Mouse (Mus musculus) heart, postnatal 25 days (tissue): ENCODE results near the gene Bag3. TPM values are rescaled to one million over a fixed set of nuclear protein-coding genes. Genes with fewer than 3 reads are reported as not detected.
A peak's percentile ranks its signal among the peaks of the same experiment; 100 is the strongest.

Experiments
- DNase-seq: peaks from one replicate; pipeline ENCODE4 v3.0.0; 2022; ENCODE audit warnings: low spot score
- intact Hi-C: fragments of 180-260 bp; cut with DNase I; formaldehyde crosslinking; loops from one replicate; pipeline ENCODE4 v1.15.1; 2025
- total RNA-seq, 2 experiments: library from RNA; stranded (reverse); gene quantifications; 2 replicates each; pipeline ENCODE4 v1.2.3; 2021

Bag3 gene
- total RNA-seq, 2 experiments from 2014 or later: 220 to 262 TPM

DNA sequence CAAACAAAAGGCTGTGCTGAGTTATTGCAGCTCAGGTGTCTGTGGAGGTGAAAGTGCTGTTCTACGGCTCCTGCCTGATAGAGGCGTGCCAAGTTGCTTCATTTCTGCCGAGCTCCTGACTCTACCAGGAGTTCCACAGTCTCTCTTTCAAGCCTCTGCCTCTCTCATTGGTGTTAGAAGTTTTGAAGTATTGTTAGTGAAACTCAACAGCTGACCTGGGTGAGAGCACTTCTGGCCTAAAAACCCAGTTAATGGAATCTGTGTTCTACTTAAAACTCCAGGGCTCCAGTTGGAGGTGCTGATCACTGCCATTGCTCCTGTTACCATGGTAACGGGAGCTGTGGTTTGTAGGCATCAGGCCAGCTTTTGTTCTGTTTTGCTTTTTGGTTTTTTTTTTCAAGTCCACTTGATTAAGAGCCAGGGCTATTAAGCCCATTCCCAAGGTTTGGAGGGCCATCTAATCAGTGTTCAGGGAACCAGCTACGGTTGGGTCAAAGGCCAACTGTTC lies 11.6 kb downstream of the Bag3 start:
- DNase-seq: no peak
- intact Hi-C loops: no loop called here

DNA sequence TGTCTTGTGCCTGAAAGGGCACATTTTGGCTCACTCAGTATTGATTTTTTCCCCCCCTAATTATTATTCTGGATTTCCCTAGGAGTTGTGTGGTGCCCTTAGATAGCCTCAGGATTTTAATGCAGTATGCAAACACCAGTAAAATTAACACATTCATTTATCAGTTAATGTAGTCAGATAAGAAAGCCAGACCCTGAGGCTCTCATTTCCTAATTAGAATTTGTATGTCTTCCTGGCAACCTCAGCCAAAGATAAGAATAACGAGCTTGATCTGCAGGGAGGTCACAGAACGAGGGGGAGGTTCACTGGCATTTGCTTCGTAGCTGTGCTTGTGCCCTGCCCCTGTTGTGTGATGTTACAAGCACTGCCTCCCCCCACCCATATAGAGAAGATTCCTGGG lies 12.7 kb downstream of the Bag3 start:
- DNase-seq: no peak
- intact Hi-C loops: no loop called here

DNA sequence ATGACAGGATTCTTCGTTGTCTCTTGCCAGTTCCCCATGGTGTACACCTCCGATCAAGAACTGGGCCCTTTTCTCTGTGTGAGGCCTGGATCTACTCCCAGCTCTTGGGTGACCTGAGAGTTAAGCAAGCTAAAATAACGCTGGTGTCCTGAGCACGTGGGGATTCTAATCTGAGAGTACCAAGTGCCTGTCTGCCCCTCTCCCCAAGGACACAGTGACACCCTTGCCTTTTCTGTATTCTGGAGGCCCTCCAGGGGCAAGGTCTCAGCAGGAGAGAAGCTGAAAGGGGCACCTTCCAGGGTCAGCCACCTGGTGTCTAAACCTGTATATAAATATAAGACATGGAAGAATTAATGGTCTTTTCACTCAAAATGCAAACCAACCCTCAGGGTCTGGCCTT lies 14.3 kb downstream of the Bag3 start:
- no peak for DNase-seq
- intact Hi-C loops: no loop called here

DNA sequence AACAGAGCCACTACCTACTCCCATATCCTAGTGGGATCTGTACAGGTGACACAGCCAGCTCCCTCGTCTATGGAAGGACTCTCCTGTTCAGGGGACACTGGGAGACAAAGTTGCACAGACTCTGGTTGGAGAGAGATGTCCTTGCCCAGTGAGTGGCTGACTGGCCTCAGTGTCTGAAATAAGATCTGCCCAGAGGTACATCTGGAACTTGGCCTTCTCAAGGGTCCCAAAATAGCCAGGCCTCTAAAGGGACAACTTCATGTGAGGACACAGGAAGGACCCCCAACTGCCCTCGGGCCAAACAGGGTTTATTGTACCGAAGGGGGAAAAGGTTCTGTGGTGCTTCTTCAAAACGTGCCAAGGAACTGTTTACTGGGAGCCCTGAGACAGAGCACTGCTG lies 14.8 kb downstream of the Bag3 start:
- no peak for DNase-seq
- intact Hi-C loops: no loop called here

DNA sequence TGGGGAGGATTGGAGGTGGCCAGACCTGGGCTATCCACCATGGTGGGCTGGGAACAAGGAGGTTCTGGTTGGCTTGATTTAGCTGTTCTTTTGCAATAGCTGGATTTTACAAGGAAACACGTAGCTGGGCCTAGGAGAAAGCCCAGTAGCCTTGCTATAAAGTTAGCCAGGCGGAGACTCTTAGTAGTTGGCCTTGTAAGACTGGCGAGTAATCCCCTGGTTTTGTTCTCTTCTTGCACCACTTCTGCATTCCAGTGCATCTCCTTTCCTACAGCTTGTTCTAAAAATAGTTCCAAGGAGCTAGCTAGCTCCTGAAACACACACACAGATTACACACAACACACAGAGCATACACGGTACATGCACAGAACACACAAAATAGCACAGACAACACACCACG lies 15.4 kb downstream of the Bag3 start:
- no peak for DNase-seq
- intact Hi-C loops: no loop called here

DNA sequence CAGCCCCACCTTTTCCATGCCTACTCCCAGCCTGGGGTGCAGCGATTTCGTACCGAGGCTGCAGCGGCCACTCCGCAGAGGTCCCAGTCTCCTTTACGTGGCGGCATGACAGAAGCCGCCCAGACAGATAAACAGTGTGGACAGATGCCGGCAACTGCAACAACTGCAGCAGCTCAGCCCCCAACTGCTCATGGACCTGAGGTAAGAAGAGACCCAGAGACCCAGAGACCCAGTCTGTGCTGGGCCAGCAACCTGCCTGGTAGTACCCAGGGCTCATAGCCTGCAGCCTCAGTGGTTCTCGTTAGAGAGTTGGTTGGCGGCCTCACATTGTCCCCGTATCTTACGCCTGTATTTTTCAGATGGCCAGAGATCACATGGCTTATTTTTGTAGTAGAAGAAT lies 16.7 kb downstream of the Bag3 start:
- no peak for DNase-seq
- intact Hi-C loops: loop anchor here (2.0 kb wide), 1 partner anchor 15 kb away; no protein-coding TSS in a partner anchor

DNA sequence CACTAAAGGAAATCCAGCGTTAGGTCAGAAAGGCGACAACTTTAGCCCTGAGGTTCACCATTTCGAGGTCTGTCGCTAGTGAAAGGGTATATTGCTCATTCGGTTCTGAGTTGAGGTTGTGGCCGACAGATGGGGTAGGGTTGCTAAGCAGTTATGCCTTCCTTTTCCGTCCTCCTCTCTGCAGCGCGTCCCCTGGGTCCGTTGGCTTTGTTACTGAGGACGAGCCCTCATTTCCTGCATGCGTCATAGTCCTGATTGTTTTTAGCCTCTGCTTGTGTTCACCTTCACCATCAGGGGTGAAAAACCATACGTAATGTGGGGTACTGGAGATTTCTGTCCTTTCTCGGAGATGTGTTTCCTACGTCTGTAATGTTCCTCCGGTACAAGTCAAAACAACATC lies 17.3 kb downstream of the Bag3 start:
- DNase-seq: no peak
- intact Hi-C loops: loop anchor here (2.0 kb wide), 1 partner anchor 16 kb away; no protein-coding TSS in a partner anchor

DNA sequence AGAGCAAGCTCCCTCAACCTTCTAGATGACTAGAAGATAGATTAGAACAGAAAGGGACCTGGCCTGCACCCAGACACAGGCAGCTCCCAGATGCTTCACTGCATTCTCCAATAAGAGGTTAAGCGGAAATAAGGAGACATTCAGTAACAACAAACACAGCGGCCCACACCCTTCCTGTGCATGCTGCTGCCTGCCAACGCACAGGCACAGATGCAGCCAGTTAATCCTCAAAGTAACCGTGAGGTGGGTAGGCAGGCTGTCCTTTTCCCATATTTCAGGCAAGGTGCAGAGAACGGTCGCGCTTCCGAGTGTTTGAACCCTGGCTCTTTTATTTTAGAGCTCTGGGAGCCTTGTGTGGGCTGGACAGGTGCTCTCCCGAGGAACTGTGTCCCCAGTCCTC lies 17.8 kb downstream of the Bag3 start:
- peak; percentile 42 for DNase-seq
- intact Hi-C loops: loop anchor here (2.0 kb wide), 1 partner anchor 16 kb away; no protein-coding TSS in a partner anchor

DNA sequence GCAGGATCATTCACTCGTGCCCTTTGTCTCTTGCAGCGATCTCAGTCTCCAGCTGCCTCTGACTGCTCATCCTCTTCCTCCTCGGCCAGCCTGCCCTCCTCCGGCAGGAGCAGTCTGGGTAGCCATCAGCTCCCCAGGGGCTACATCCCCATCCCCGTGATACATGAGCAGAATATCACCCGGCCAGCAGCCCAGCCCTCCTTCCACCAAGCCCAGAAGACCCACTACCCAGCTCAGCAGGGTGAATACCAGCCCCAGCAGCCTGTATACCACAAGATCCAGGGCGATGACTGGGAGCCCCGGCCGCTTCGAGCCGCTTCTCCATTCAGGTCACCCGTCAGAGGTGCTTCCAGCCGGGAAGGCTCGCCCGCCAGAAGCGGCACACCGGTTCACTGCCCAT lies 18.4 kb downstream of the Bag3 start:
- no peak for DNase-seq
- intact Hi-C loops: loop anchor here (2.0 kb wide), 1 partner anchor 17 kb away; no protein-coding TSS in a partner anchor

DNA sequence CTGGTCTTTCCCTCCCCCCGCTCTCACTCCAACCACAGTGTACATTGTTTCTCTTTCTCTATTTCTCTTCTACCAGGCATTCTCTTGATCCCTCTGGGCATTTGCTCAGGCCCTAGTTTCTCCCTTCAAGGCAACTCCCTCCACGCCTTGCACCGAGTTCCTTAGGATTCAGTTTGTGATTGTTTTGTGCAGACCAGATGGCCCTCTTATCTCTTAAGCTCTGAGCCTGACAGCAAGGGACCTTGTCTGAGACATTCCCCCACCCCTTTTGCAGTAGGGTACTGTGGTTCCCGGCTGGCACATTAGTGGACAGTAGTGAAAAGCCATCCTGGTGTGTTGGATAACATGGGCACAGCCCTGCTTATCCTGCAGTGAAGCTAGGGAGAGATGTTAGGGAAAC lies 19.1 kb downstream of the Bag3 start:
- no peak for DNase-seq
- intact Hi-C loops: no loop called here

DNA sequence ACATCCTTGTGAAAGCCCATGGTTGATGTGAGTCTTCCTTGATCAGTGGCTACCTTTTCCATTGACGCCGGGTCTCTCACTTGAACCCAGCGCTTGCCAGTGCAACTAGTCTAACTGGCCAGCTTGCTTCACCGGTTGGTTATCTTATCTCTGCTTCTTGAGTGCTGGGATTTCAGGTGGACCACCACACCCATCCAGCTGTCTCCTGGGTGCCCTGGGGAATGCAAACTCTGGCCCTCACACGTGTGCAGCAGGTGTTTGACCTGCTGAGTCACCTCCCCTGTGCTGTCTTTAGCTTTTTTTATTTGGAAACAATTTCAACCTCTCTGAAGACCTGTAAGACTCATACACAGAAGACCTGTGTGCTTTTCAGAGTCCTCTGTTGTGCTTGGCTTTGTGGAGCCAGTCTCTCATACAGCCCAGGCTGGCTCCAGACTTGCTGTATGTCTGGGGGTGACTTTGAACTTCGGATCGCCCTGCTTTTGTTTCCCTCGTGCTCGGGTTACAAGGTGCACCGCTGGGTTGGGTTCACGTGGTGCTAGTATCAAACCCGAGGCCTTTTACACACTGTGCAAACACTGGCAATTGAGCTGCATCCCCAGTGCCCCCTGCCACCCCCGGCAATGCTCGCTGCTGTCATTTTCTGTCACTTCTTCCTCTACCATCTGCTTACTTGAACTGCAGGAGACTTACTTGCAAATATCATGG lies 19.9 kb downstream of the Bag3 start:
- DNase-seq: no peak
- intact Hi-C loops: no loop called here

DNA sequence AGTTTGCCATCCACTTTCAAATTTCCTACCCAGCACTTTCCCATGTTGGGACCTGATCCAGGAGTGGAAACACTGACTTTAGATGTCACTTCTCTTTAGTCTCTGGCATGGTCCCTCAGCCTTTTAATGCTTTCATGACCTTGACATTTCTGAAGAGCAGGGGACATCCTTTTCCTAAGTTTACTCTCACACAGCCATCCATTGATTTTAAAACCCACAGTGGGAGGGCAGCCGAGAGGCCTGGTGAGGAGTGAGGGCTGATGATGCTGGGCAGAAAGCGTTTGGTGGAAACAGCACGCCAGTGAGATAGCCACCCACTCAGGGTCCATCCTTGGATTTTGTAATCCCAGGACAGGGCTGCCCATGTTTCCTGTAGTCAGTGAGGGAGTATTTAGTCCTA lies 20.5 kb downstream of the Bag3 start:
- no peak for DNase-seq
- intact Hi-C loops: no loop called here

DNA sequence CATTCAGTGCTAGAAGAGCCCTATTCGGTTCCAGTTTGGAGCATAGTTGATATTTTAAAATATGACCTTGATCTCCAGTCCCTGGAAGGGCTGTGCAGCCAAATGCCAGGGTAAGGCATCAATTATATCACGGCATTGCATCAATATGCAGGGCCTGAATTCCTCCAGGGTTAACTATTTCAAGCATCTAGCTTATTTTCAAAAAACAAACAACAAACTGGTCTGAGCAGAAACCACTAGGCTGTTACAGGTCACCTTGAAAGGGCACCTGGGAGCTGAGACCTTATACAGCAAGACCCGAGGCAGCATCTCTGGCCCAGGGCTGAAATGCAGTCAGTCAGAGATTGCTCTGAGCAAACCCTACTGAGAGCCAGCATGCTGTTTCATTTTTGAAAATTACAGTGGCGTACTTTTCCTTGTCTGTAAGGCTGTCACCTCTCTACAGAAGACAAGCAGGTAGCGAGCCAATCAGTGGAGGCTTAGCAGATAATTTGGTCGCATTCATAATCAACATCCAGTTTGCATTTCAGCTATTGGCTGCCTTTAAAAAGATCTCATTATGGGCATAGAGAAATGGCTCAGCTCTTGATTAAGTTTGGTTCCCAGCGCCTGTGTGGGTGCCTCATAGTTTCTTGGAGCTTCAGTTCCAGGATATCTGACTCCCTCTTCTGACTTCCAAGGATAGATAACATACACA lies 21.3 kb downstream of the Bag3 start:
- intact Hi-C loops: no loop called here

DNA sequence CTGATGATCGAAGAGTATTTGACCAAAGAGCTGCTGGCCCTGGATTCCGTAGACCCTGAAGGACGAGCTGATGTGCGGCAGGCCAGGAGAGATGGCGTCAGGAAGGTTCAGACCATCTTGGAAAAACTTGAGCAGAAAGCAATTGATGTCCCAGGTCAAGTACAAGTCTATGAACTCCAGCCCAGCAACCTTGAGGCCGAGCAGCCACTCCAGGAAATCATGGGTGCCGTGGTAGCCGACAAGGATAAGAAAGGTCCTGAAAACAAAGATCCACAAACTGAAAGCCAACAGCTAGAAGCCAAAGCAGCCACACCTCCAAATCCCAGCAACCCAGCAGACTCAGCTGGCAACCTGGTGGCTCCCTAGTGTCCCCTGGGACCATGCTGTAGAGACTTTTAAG lies 22.6 kb downstream of the Bag3 start:
- intact Hi-C loops: no loop called here
- DNase-seq: no peak

More for the DNA sequence above, 21.3 kb downstream of the Bag3 start:
- DNase-seq: no peak

DNA sequence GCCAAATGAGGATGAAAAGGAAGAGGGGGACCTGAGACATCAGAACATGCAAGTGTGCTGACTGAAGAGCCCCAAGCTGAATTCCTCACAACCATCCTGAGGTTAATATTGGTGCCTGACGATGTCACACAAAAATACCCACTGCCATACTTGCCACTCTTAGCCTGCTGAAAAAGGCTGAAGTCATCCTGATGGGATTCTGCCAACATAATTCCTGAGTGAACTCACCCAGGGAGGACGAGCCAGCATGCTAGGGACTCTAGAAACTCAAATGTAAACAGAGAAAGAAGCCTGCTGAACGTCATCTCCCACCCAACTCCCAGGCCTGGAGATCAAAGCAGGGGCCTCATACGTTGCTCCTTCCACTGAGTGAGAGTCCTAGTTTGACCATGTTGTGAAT lies 25.7 kb downstream of the Bag3 start:
- no peak for DNase-seq
- intact Hi-C loops: no loop called here

DNA sequence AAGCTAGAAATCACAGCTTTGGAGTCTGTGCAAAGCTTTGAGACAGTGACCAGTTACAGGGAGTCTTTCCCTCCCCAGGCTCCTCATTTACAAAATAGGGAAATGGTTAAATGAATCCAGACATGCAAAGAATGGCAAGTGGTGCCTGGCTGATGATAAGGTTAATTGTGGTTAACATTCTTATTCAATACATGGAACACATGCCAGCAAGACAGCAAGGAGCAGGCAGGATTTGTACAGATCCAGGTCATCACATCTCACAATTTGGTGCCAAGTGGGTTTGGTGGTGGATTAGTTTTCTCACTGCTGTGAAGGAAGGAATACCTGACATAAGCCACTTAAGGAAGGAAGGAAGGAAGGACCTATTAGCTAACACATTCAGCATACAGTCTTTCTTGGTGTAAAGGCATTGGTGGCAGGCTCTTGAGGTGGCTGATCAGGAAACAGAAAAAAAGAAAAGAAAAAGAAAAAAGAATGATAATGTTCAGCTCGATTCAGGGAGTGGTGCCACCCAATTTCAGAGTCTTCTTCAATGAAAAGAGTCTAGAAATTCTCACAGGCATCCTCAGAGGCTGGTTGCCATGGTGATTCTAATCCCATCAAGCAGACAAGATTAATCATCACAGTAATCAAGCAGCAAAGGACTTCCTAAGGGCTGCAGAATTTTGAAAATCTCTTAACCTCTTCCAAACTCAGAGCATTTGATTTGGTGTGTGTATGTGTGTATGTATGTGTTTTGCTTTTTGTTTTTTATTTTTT lies 27.1 kb downstream of the Bag3 start:
- intact Hi-C loops: no loop called here
- DNase-seq: no peak

DNA sequence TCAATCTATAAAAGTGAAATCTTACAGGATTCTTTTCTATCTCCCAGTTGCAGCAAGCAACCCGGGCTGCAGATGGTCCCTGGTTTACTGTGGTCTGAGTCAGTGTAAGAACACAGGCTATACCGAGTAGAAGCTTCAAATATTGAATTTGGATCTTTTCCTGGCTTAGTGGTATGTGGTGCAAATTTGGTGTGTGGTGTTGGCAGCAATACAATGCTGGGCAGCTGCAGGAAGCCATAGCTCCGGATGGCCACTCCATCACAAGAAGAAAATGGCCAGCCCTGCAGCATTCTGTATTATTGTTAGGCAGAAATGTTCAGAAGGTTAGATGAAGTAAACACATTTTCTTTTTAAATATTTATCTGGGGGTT lies 27.7 kb downstream of the Bag3 start:
- no peak for DNase-seq
- intact Hi-C loops: no loop called here

DNA sequence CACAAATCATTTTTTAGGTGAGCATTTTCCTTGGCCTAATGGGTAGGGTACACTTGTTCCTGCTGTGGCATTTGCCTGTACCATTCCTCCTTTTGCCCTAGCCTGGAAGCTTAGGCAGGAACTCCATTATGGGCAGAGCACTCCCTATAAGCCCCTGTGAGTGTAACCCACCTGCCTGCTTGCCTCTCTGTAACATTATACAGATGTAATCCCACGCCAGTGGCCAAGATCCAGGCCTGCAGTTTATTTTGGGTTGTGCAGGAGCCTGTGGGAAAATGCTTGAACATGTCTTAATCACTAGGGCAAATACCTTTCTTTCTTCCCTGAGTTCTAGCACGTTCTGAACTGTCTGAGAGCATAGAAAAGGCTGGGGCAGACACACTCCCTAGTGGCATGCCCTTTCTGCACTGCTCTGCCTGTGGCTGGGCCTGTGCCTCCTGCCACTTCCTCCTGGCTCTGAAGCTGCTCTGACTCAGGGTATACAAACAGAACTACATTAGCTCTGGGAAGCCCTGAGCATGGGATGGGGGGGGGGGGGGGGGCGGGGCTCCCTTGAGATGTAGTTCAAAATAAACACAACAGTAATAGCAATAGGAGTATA lies 29.8 kb downstream of the Bag3 start:
- intact Hi-C loops: no loop called here
- no peak for DNase-seq

DNA sequence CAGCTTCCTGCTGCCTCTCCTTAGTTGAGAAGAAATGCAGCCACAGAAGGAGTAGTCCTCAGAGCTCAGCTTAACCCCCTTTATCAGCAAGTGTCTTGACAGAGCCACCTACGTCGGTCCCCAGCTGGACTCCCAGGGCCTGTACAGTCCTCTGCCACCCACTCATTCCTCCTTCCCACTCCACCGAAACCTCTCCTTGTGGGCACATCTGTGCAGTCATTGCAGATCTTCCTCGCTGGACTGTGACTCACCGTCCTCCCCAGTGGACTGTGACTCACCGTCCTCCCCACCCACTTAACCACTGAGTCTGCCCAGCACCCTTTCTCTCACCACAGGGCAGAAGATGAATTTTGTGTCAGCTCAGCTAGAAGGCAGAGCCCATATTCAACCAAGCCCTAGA lies 31.1 kb downstream of the Bag3 start:
- intact Hi-C loops: no loop called here
- no peak for DNase-seq

DNA sequence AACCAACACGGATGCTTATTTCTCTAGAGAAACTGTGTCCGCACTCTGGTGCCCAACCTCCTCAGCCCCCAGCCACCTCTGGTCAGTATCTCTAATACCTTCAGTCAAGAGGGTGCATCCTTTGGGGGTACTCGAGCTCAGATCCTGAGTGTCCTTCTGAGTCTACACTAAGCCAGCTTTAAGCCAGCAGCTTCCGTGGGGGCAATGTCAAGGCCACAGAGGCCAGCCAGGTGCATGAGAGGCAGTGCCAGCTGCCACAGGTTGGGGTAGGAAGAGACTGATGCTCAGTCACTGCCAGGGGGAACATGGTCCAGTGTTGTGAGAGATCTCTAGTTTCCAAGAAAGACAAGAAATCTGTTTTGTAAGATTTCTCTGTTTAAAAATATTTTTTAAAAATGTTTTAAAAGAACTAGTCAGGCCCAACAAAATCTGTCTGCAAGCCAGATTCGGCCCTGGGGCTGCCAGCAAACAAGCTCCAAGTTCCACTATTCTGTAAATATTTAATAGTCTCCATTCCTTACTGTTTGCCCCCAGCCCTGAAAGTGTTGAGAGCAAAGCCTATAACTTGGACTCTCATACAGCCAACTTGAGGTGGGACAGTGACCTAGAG lies 31.8 kb downstream of the Bag3 start:
- DNase-seq: no peak
- intact Hi-C loops: no loop called here
